Mouse (Mus musculus): ENCODE data around the gene Ngdn.

DNA sequence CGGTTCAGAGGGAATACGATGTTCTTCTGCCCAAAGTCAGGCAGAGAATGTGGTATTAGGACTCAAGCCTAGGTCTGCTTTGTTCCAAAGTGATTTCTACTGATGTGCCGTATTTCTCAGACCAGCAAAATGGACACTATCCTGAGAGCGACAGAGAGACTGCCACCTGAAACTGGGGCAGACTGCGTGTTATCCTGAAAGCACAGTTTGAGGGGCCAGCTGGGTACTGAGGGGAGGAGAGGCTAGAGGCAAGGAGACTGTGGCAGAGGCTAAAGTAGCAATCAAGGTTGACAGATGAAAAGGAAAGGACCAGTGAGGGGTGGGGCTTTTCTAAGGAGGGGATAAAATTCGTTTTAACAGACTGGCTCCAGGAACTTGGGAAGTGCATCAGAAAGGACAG is 14.4 kb upstream of the Ngdn start:
- TF ChIP-seq ZC3H11A (IDR thresholded peaks at IDR 0.05; ENCODE audit: borderline replicate concordance, low read depth, low read length) (no peak), CHD2 (IDR thresholded peaks at IDR 0.05; ENCODE audit: low read depth, low read length) (no peak), MAFK (IDR thresholded peaks at IDR 0.05; ENCODE audit: insufficient read depth, low read depth, low read length) (no peak), HCFC1 (IDR thresholded peaks at IDR 0.05; ENCODE audit: borderline replicate concordance, insufficient read depth, low read length) (no peak)
